In the genomic region with DNA sequence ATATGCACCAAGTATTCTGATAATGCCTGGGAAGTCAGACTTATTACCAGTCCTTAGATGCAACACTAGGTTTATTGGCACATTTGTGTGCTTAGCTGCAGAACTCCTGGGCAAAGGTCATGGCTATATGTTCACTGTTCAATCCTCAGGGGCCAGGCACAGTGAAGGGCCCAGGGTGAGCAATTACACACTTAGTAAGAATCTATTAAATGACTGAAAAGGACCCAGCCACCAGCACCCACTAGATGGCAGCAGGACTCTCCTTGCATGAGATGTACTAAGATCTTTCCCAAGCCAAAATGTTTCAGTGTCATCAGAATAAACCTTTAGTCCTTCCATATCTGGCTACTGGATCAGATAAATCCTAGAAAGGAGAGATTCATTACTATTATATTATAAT, we compare ENCODE assay signal across 10 mouse cellular contexts. TPM values are rescaled to one million over a fixed set of nuclear protein-coding genes. Genes with fewer than 3 reads are reported as not detected.
A peak's percentile ranks its signal among the peaks of the same experiment; 100 is the strongest.
DNase-seq lines count a peak whose midpoint lies in the region; ATAC-seq lines count a peak whose summit lies in the region.
"Had no signal": no experiment of that assay in that cellular context is flagged by ENCODE, and none has a peak within 500 bp of the region (broad histone marks: within the 10 kb centered on the region; RNA-seq: fewer than 3 reads in every experiment).

No protein-coding gene starts in this region.

- H3K4me2 ChIP-seq in forebrain, embryonic 16.5 days (ENCODE audit: low read length): no peak overlapping the region

- no peaks in the 10 kb centered on the region for H3K27me3 ChIP-seq in forebrain, embryonic 16.5 days (replicated peaks; ENCODE audit: control insufficient read depth, insufficient read depth, low read length)

- no peaks in the 10 kb centered on the region for H3K4me1 ChIP-seq in forebrain, embryonic 16.5 days (replicated peaks; ENCODE audit: control insufficient read depth, insufficient read depth, low read length)

- H3K4me3 ChIP-seq in forebrain, embryonic 16.5 days (replicated peaks; ENCODE audit: low read length): no peak overlapping the region

- DNase-seq in cerebellum, adult 9-11 months: no peak
- DNase-seq in brain, adult 2 months (ENCODE audit: low read depth, low spot score): peak; percentile 78
- DNase-seq in kidney, adult 11 months: peak; percentile 49
- DNase-seq in left cerebral cortex, postnatal 10 days (ENCODE audit: extremely low spot score in 1 of 2, low spot score in 2 of 2): peak; percentile 49 to 51
- DNase-seq in ovary, adult 18-20 months (ENCODE audit: low spot score): peak; percentile 2

- ATAC-seq in cerebellum, adult (ENCODE audit: insufficient number of reproducible peaks, low FRiP score, low TSS enrichment): peak; percentile 64; the same call in 1 of the 2 replicates
- peak; percentile 78 for ATAC-seq in forebrain, embryonic 16.5 days
- no peak for ATAC-seq in erythroid progenitor cell, adult 5-6 weeks (replicated peaks; ENCODE audit: low FRiP score, poor library complexity, severe bottlenecking)

- no peak overlapping the region for H3K27ac ChIP-seq in forebrain, embryonic 16.5 days (ENCODE audit: low read length)

- intact Hi-C loops in left cerebral cortex, postnatal 10 days (cut with DNase I): loop anchor here (2.0 to 10.0 kb wide), 2 partner anchors 251 to 409 kb away; no protein-coding TSS in a partner anchor

- H3K9me3 ChIP-seq in forebrain, embryonic 16.5 days (ENCODE audit: control insufficient read depth, low read length): no peaks in the 10 kb centered on the region

- H3K9ac ChIP-seq in forebrain, embryonic 16.5 days (replicated peaks; ENCODE audit: low read depth, low read length): no peak overlapping the region

- no peaks in the 10 kb centered on the region for H3K36me3 ChIP-seq in forebrain, embryonic 16.5 days (ENCODE audit: control insufficient read depth, insufficient read depth)

RNA-seq across cellular contexts. Expression of a gene that starts 37.4 kb away (rescaled TPM):
- polyA plus RNA-seq in forebrain, embryonic 16.5 days (2015; fragmentation: Nextera tagmentation; extraction: Ambion mirVana): not detected in 2 replicates
- total RNA-seq in left cerebral cortex, postnatal 10 days (2021): not detected
- total RNA-seq in erythroid progenitor cell, adult 5-6 weeks (2015; ENCODE audit: low replicate concordance): not detected in 2 replicates
- total RNA-seq in erythroid progenitor cell, adult 5-6 weeks (2017; ENCODE audit: low replicate concordance): not detected in 2 replicates
- total RNA-seq: neutrophil, adult 5-6 weeks had no signal
- polyA plus RNA-seq: gonadal fat pad, adult 2 months had no signal
